Mouse (Mus musculus) CH12.LX (cell line): ENCODE measurements around the gene Tshz3. TPM values are rescaled to one million over a fixed set of nuclear protein-coding genes. Genes with fewer than 3 reads are reported as not detected.

ENCODE experiments used
- DNase-seq: peaks from one replicate; pipeline ENCODE4 v3.0.0-alpha.2; 2013; ENCODE audit errors: extremely low read depth
- H3K27ac ChIP-seq: 2 replicates; pipeline ENCODE4 v1.5.1; 2012; ENCODE audit warnings: low read depth, mild to moderate bottlenecking, control low read depth, moderate library complexity; ENCODE audit not compliant: insufficient read depth
- H3K27me3 ChIP-seq: replicated peaks from 2 replicates; pipeline ENCODE3; 2012; ENCODE audit warnings: inconsistent platforms
- H3K36me3 ChIP-seq, 2 experiments: replicated peaks in 1 of 2; 2 replicates each; pipeline versions ENCODE3 to v1.6.1; 2012; ENCODE audit warnings: inconsistent platforms in 1 of 2, low read length in 1 of 2, mild to moderate bottlenecking in 1 of 2, mixed read lengths in 1 of 2, moderate library complexity in 1 of 2; ENCODE audit not compliant: control insufficient read depth in 1 of 2, insufficient read depth in 1 of 2
- H3K4me1 ChIP-seq, 2 experiments: 2 replicates each; pipeline ENCODE4 v1.6.1; 2012; ENCODE audit warnings: inconsistent platforms in 1 of 2, moderate library complexity in 1 of 2; ENCODE audit not compliant: insufficient read depth in 2 of 2, control insufficient read depth in 1 of 2
- H3K4me2 ChIP-seq: 2 replicates; pipeline ENCODE4 v1.6.1; 2012; ENCODE audit warnings: low read depth, mild to moderate bottlenecking, control low read depth; ENCODE audit not compliant: poor library complexity, insufficient read depth, severe bottlenecking
- H3K4me3 ChIP-seq, 3 experiments: fragments of 150-350 bp in 1 of 3; sonication (generic) in 1 of 3; replicated peaks in 1 of 3; 2 replicates each; pipeline versions ENCODE3 to v1.5.1; 2011 to 2012; ENCODE audit warnings: low read depth in 2 of 3, low read length in 2 of 3, mild to moderate bottlenecking in 2 of 3, moderate library complexity in 2 of 3, control low read depth in 1 of 3, improper control_type of control experiment in 1 of 3, inconsistent platforms in 1 of 3, mixed read lengths in 1 of 3; ENCODE audit not compliant: poor library complexity in 1 of 3
- H3K79me2 ChIP-seq: replicated peaks from 2 replicates; pipeline ENCODE4 v1.6.1; 2012; ENCODE audit warnings: mild to moderate bottlenecking, moderate library complexity; ENCODE audit not compliant: control insufficient read depth, poor library complexity, insufficient read depth, severe bottlenecking; ENCODE audit errors: extremely low read depth
- H3K9ac ChIP-seq: 2 replicates; pipeline ENCODE4 v1.6.1; 2012; ENCODE audit warnings: low read depth, mild to moderate bottlenecking, control low read depth, moderate library complexity; ENCODE audit not compliant: insufficient read depth
- H3K9me3 ChIP-seq: replicated peaks from 2 replicates; pipeline ENCODE3; 2012; ENCODE audit warnings: low read length, inconsistent platforms, mixed read lengths
- CHD1 ChIP-seq: IDR thresholded peaks from 2 replicates; pipeline ENCODE4 v1.6.1; 2012; ENCODE audit warnings: low read depth, low read length, improper control_type of control experiment, inconsistent platforms
- CHD2 ChIP-seq: IDR thresholded peaks from 2 replicates; pipeline ENCODE4 v1.6.1; 2011; ENCODE audit warnings: low read length, improper control_type of control experiment
- CTCF ChIP-seq, 2 experiments: IDR thresholded peaks in 1 of 2; conservative IDR thresholded peaks in 1 of 2; 2 replicates each; pipeline ENCODE4 v1.5.1; 2011 to 2012; ENCODE audit warnings: low read depth in 2 of 2, low read length in 2 of 2, improper control_type of control experiment in 1 of 2, inconsistent platforms in 1 of 2, mild to moderate bottlenecking in 1 of 2, moderate library complexity in 1 of 2
- E2F4 ChIP-seq: IDR thresholded peaks from 2 replicates; pipeline ENCODE4 v1.6.1; 2011; ENCODE audit warnings: low read depth, low read length, improper control_type of control experiment; ENCODE audit not compliant: insufficient replicate concordance
- EP300 ChIP-seq: IDR thresholded peaks from 2 replicates; pipeline ENCODE4 v1.6.1; 2011; ENCODE audit warnings: low read length, improper control_type of control experiment
- ETS1 ChIP-seq: conservative IDR thresholded peaks from 2 replicates; pipeline ENCODE4 v1.6.1; 2012; ENCODE audit warnings: low read depth, mild to moderate bottlenecking, inconsistent platforms, low read length, improper control_type of control experiment, moderate library complexity
- GABPA ChIP-seq: IDR thresholded peaks from 2 replicates; pipeline ENCODE4 v1.6.1; 2012; ENCODE audit warnings: low read depth, low read length, improper control_type of control experiment, inconsistent platforms; ENCODE audit not compliant: insufficient replicate concordance
- HCFC1 ChIP-seq: IDR thresholded peaks from 2 replicates; pipeline ENCODE4 v1.6.1; 2012; ENCODE audit warnings: low read depth, mild to moderate bottlenecking, inconsistent platforms, low read length, improper control_type of control experiment
- IRF4 ChIP-seq: IDR thresholded peaks from 2 replicates; pipeline ENCODE4 v1.6.1; 2014; ENCODE audit warnings: low read depth, mild to moderate bottlenecking, inconsistent platforms, low read length, improper control_type of control experiment
- JUND ChIP-seq: conservative IDR thresholded peaks from 2 replicates; pipeline ENCODE4 v1.6.1; 2011; ENCODE audit warnings: low read depth, low read length, improper control_type of control experiment
- KAT2A ChIP-seq: IDR thresholded peaks from 2 replicates; pipeline ENCODE4 v1.6.1; 2012; ENCODE audit warnings: low read length, improper control_type of control experiment, inconsistent platforms; ENCODE audit not compliant: insufficient replicate concordance
- MAFK ChIP-seq: IDR thresholded peaks from 2 replicates; pipeline ENCODE4 v1.6.1; 2011; ENCODE audit warnings: low read length, improper control_type of control experiment; ENCODE audit not compliant: insufficient replicate concordance
- MAX ChIP-seq: IDR thresholded peaks from 2 replicates; pipeline ENCODE4 v1.6.1; 2011; ENCODE audit warnings: low read length, improper control_type of control experiment
- MAZ ChIP-seq: IDR thresholded peaks from 2 replicates; pipeline ENCODE4 v1.6.1; 2012; ENCODE audit warnings: low read depth, mild to moderate bottlenecking, inconsistent platforms, low read length, improper control_type of control experiment, moderate library complexity
- MEF2A ChIP-seq: IDR thresholded peaks from 2 replicates; pipeline ENCODE4 v1.6.1; 2014; ENCODE audit warnings: low read depth, mild to moderate bottlenecking, inconsistent platforms, low read length, improper control_type of control experiment, borderline replicate concordance
- NELFE ChIP-seq: IDR thresholded peaks from 2 replicates; pipeline ENCODE4 v1.6.1; 2011; ENCODE audit warnings: low read depth, low read length, improper control_type of control experiment
- NRF1 ChIP-seq: IDR thresholded peaks from 2 replicates; pipeline ENCODE4 v1.6.1; 2014; ENCODE audit warnings: low read depth, mild to moderate bottlenecking, inconsistent platforms, low read length, improper control_type of control experiment, moderate library complexity
- PAX5 ChIP-seq: IDR thresholded peaks from 2 replicates; pipeline ENCODE4 v1.6.1; 2012; ENCODE audit warnings: low read length, inconsistent platforms, mixed read lengths
- POLR2A ChIP-seq: IDR thresholded peaks from 2 replicates; pipeline ENCODE4 v1.6.1; 2011; ENCODE audit warnings: low read depth, mild to moderate bottlenecking, improper control_type of control experiment, low read length
- POLR2AphosphoS2 ChIP-seq: IDR thresholded peaks from 2 replicates; pipeline ENCODE4 v1.6.1; 2011; ENCODE audit warnings: low read depth, low read length, improper control_type of control experiment
- RCOR1 ChIP-seq: conservative IDR thresholded peaks from 2 replicates; pipeline ENCODE4 v1.6.1; 2012; ENCODE audit warnings: low read depth, mild to moderate bottlenecking, inconsistent platforms, low read length, improper control_type of control experiment
- SMC3 ChIP-seq: IDR thresholded peaks from 2 replicates; pipeline ENCODE4 v1.6.1; 2011; ENCODE audit warnings: low read depth, low read length, improper control_type of control experiment
- UBTF ChIP-seq: IDR thresholded peaks from 2 replicates; pipeline ENCODE4 v1.6.1; 2012; ENCODE audit warnings: low read depth, mild to moderate bottlenecking, inconsistent platforms, low read length, improper control_type of control experiment, moderate library complexity
- ZC3H11A ChIP-seq: IDR thresholded peaks from 2 replicates; pipeline ENCODE4 v1.6.1; 2012; ENCODE audit warnings: low read depth, mild to moderate bottlenecking, inconsistent platforms, low read length, improper control_type of control experiment
- ZKSCAN1 ChIP-seq: IDR thresholded peaks from 2 replicates; pipeline ENCODE4 v1.6.1; 2012; ENCODE audit warnings: low read depth, inconsistent platforms, low read length, improper control_type of control experiment, borderline replicate concordance
- ZMIZ1 ChIP-seq: IDR thresholded peaks from 2 replicates; pipeline ENCODE4 v1.6.1; 2012; ENCODE audit warnings: low read depth, mild to moderate bottlenecking, inconsistent platforms, low read length, improper control_type of control experiment
- ZNF384 ChIP-seq: IDR thresholded peaks from 2 replicates; pipeline ENCODE4 v1.6.1; 2012; ENCODE audit warnings: low read depth, low read length, improper control_type of control experiment, inconsistent platforms
- dilution Hi-C: fragments of 300-500 bp; cut with MboI; formaldehyde crosslinking; loops from 2 replicates; pipeline ENCODE4 v1.14.3; 2020; ENCODE audit warnings: low sequenced_read_pairs; ENCODE audit not compliant: extremely low pct_unique_long_range_greater_than_20kb, extremely low pct_ligation_motif_present
- in situ Hi-C: fragments of 300-500 bp; cut with MboI; formaldehyde crosslinking; loops from 3 replicates; pipeline ENCODE4 v1.14.3; 2019; ENCODE audit warnings: low sequenced_read_pairs, low pct_ligation_motif_present, low pct_unique_long_range_greater_than_20kb, mixed read lengths
- polyA plus RNA-seq: library from polyadenylated mRNA; unstranded; fragments of >175 nt; gene quantifications from 2 replicates; pipeline ENCODE4 v1.2.1, GENCODE M21; 2012; ENCODE audit warnings: low read depth; ENCODE audit not compliant: insufficient read length
- total RNA-seq, 2 experiments: library from RNA; depleted of rRNA; stranded (reverse); fragments of 300-350 nt in 1 of 2; fragments of >200 nt in 1 of 2; gene quantifications; 2 replicates each; pipeline ENCODE4 v1.2.3; 2012 to 2014

Tshz3 gene
- total and polyA plus RNA-seq, 3 experiments: not detected

GRCm38 (mm10) chr7:36693081-36693480, 4.8 kb upstream of the Tshz3 start:
- DNase-seq: no peak
- in situ Hi-C loops (no loop called here), dilution Hi-C loops (no loop called here)
- no peaks in the 10 kb centered on the region for H3K27me3 ChIP-seq
- H3K27ac ChIP-seq: no peak overlapping the region
- no peaks in the 10 kb centered on the region for H3K4me1 ChIP-seq
- no peak overlapping the region for H3K4me2 ChIP-seq
- TF ChIP-seq PAX5 (no peak), KAT2A (no peak), RCOR1 (no peak), MAZ (no peak), MAFK (no peak), SMC3 (no peak), GABPA (no peak), ZMIZ1 (no peak), MAX (no peak), JUND (no peak), CHD1 (no peak), ETS1 (no peak), UBTF (no peak), POLR2A (no peak), NRF1 (no peak), ZC3H11A (no peak), CHD2 (no peak), ZNF384 (no peak), HCFC1 (no peak), MEF2A (no peak)
- no peak overlapping the region for H3K4me3 ChIP-seq
- no peaks in the 10 kb centered on the region for H3K79me2 ChIP-seq
- no peaks in the 10 kb centered on the region for H3K36me3 ChIP-seq
- H3K9me3 ChIP-seq: peaks cover 92% of the 10 kb centered on the region
- no peak overlapping the region for H3K9ac ChIP-seq

- in situ Hi-C loops: no loop called here
- Histone ChIP-seq H3K9ac (no peak overlapping the region), H3K27ac (no peak overlapping the region), H3K4me2 (no peak overlapping the region), H3K9me3 (peaks cover 92% of the 10 kb centered on the region), H3K36me3 (no peaks in the 10 kb centered on the region), H3K4me3 (no peak overlapping the region), H3K79me2 (no peaks in the 10 kb centered on the region), H3K4me1 (no peaks in the 10 kb centered on the region), H3K27me3 (no peaks in the 10 kb centered on the region)
- TF ChIP-seq NELFE (no peak), IRF4 (no peak), EP300 (no peak), E2F4 (no peak), ZKSCAN1 (no peak), NRF1 (no peak), CTCF (conservative IDR thresholded peaks at IDR 0.05 in 1 of 2, IDR thresholded peaks at IDR 0.05 in 1 of 2; ENCODE audit: low read depth in 2 of 2, low read length in 2 of 2) (no peak), MEF2A (no peak), POLR2AphosphoS2 (no peak)
- dilution Hi-C loops: no loop called here
- no peak for DNase-seq
These were observed 3.2 kb upstream of the Tshz3 start for GRCm38 (mm10) chr7:36694642-36695191.
